Mouse (Mus musculus) liver, adult 2 months (tissue): ENCODE results near the gene Cog6. TPM values are rescaled to one million over a fixed set of nuclear protein-coding genes. Genes with fewer than 3 reads are reported as not detected.
A peak's percentile ranks its signal among the peaks of the same experiment; 100 is the strongest.

Experiments
- DNase-seq: peaks from one replicate; pipeline ENCODE4 v3.0.0-alpha.2; 2011; ENCODE audit warnings: low read depth, low spot score; ENCODE audit errors: extremely low read depth
- H3K27ac ChIP-seq: fragments of 200-500 bp; replicated peaks from 2 replicates; pipeline ENCODE4 v1.5.1; 2012; ENCODE audit warnings: low read depth, mild to moderate bottlenecking, control low read depth, inconsistent platforms, low read length; ENCODE audit not compliant: insufficient read depth
- H3K27me3 ChIP-seq: fragments of 200-500 bp; 2 replicates; pipeline ENCODE4 v1.6.1; 2012; ENCODE audit warnings: mild to moderate bottlenecking, moderate library complexity, low read length, inconsistent platforms; ENCODE audit not compliant: control insufficient read depth, insufficient read depth
- H3K36me3 ChIP-seq: fragments of 200-500 bp; 2 replicates; pipeline ENCODE4 v1.6.1; 2012; ENCODE audit warnings: low read length, inconsistent platforms; ENCODE audit not compliant: control insufficient read depth, insufficient read depth
- H3K4me1 ChIP-seq: fragments of 200-500 bp; 2 replicates; pipeline ENCODE4 v1.6.1; 2011; ENCODE audit warnings: low read length; ENCODE audit not compliant: control insufficient read depth, insufficient read depth
- H3K4me3 ChIP-seq: fragments of 200-500 bp; 2 replicates; pipeline ENCODE4 v1.5.1; 2011; ENCODE audit warnings: low read depth, mild to moderate bottlenecking, control low read depth, low read length, moderate library complexity; ENCODE audit not compliant: insufficient read depth
- H3K79me2 ChIP-seq: fragments of 200-500 bp; 2 replicates; pipeline ENCODE4 v1.6.1; 2012; ENCODE audit warnings: inconsistent platforms, mild to moderate bottlenecking, low read length, moderate library complexity; ENCODE audit not compliant: control insufficient read depth, insufficient read depth
- H3K9ac ChIP-seq: fragments of 200-500 bp; 2 replicates; pipeline ENCODE4 v1.6.1; 2012; ENCODE audit warnings: low read depth, mild to moderate bottlenecking, control low read depth, inconsistent platforms, low read length
- CTCF ChIP-seq: fragments of 200-500 bp; IDR thresholded peaks from 2 replicates; pipeline ENCODE4 v1.5.1; 2011; ENCODE audit warnings: low read depth, low read length, control low read depth
- POLR2A ChIP-seq: fragments of 200-500 bp; IDR thresholded peaks from 2 replicates; pipeline ENCODE4 v1.6.1; 2011; ENCODE audit warnings: low read length, control low read depth; ENCODE audit not compliant: insufficient read depth; ENCODE audit errors: extremely low read depth
- WGBS: fragments of 180-500 bp; shearing (Covaris S2); methylation state at CpG from one replicate; pipeline ENCODE4 v1.1.7; 2018; 5-methylcytosine and 5-hydroxymethylcytosine counted together
- polyA plus RNA-seq: library from polyadenylated mRNA; depleted of rRNA; stranded (reverse); fragments of >200 nt; gene quantifications from 2 replicates; pipeline ENCODE4 v1.2.3, GENCODE M21; 2012
- total RNA-seq: library from RNA; depleted of rRNA; stranded (reverse); fragments of >200 nt; gene quantifications from 2 replicates; pipeline ENCODE4 v1.2.3, GENCODE M21; 2014

Cog6 gene
- total and polyA plus RNA-seq, 2 experiments: 12.0 to 20.0 TPM

GRCm38 (mm10) chr3:53029046-53029445 is 12.0 kb upstream of the Cog6 start:
- no peaks in the 10 kb centered on the region for H3K4me1 ChIP-seq
- 20% methylated on average over 7 of the region's 7 CpGs for WGBS
- no peak overlapping the region for H3K27ac ChIP-seq
- no peak overlapping the region for H3K4me3 ChIP-seq
- H3K36me3 ChIP-seq: no peaks in the 10 kb centered on the region
- DNase-seq: peak; percentile 51
- 0 out of 2 replicates have a peak, but pooled peaks cover 2% of the 10 kb centered on the region for H3K27me3 ChIP-seq
- H3K79me2 ChIP-seq: no peaks in the 10 kb centered on the region
- TF ChIP-seq POLR2A (no peak), CTCF (peak; percentile 67)
- no peak overlapping the region for H3K9ac ChIP-seq

GRCm38 (mm10) chr3:53027333-53027732 is 10.3 kb upstream of the Cog6 start:
- TF ChIP-seq POLR2A (no peak), CTCF (no peak)
- Histone ChIP-seq H3K36me3 (no peaks in the 10 kb centered on the region), H3K4me1 (no peaks in the 10 kb centered on the region), H3K9ac (no peak overlapping the region), H3K4me3 (no peak overlapping the region), H3K79me2 (no peaks in the 10 kb centered on the region), H3K27ac (no peak overlapping the region), H3K27me3 (0 out of 2 replicates have a peak, but pooled peaks cover 2% of the 10 kb centered on the region)
- no peak for DNase-seq
- 71% methylated on average over 4 of the region's 4 CpGs for WGBS

GRCm38 (mm10) chr3:53007411-53007810 is 9.6 kb downstream of the Cog6 start:
- TF ChIP-seq POLR2A (no peak), CTCF (no peak)
- Histone ChIP-seq H3K79me2 (no peaks in the 10 kb centered on the region), H3K27me3 (no peaks in the 10 kb centered on the region), H3K27ac (no peak overlapping the region), H3K36me3 (peaks cover 37% of the 10 kb centered on the region), H3K9ac (no peak overlapping the region), H3K4me1 (no peaks in the 10 kb centered on the region), H3K4me3 (no peak overlapping the region)
- WGBS: 93% methylated on average over 8 of the region's 8 CpGs
- no peak for DNase-seq

- Histone ChIP-seq H3K4me3 (no peak overlapping the region), H3K79me2 (no peaks in the 10 kb centered on the region), H3K4me1 (no peaks in the 10 kb centered on the region), H3K27ac (no peak overlapping the region), H3K27me3 (no peaks in the 10 kb centered on the region), H3K36me3 (peaks cover 33% of the 10 kb centered on the region), H3K9ac (no peak overlapping the region)
- WGBS: 85% methylated on average over 2 of the region's 2 CpGs
- peak; percentile 10 for DNase-seq
- TF ChIP-seq CTCF (peak; percentile 15; the same call in 1 of the 2 replicates), POLR2A (no peak)
Observed at GRCm38 (mm10) chr3:53004406-53005114, 12.5 kb downstream of the Cog6 start.

- H3K36me3 ChIP-seq: peaks cover 21% of the 10 kb centered on the region; the same call in 1 of the 2 replicates
Observed at GRCm38 (mm10) chr3:53002076-53002475, 15.0 kb downstream of the Cog6 start.

GRCm38 (mm10) chr3:52999996-53000395 is 17.0 kb downstream of the Cog6 start:
- H3K9ac ChIP-seq: no peak overlapping the region
- TF ChIP-seq CTCF (no peak), POLR2A (no peak)
- DNase-seq: peak; percentile 67
- H3K4me1 ChIP-seq: no peaks in the 10 kb centered on the region
- WGBS: 57% methylated on average over 3 of the region's 3 CpGs
- H3K27ac ChIP-seq: no peak overlapping the region
- no peak overlapping the region for H3K4me3 ChIP-seq
- H3K27me3 ChIP-seq: no peaks in the 10 kb centered on the region
- no peaks in the 10 kb centered on the region for H3K79me2 ChIP-seq
- peaks cover 27% of the 10 kb centered on the region; the same call in 1 of the 2 replicates for H3K36me3 ChIP-seq

More at GRCm38 (mm10) chr3:53002076-53002475, 15.0 kb downstream of the Cog6 start:
- DNase-seq: no peak
- Histone ChIP-seq H3K27ac (no peak overlapping the region), H3K4me3 (no peak overlapping the region), H3K27me3 (no peaks in the 10 kb centered on the region), H3K79me2 (no peaks in the 10 kb centered on the region), H3K9ac (no peak overlapping the region), H3K4me1 (no peaks in the 10 kb centered on the region)
- TF ChIP-seq POLR2A: no peak
- TF ChIP-seq CTCF: no peak
- 90% methylated on average over 6 of the region's 6 CpGs for WGBS
